Comparison of ENCODE assay signal across 10 mouse cellular contexts in the genomic region with DNA sequence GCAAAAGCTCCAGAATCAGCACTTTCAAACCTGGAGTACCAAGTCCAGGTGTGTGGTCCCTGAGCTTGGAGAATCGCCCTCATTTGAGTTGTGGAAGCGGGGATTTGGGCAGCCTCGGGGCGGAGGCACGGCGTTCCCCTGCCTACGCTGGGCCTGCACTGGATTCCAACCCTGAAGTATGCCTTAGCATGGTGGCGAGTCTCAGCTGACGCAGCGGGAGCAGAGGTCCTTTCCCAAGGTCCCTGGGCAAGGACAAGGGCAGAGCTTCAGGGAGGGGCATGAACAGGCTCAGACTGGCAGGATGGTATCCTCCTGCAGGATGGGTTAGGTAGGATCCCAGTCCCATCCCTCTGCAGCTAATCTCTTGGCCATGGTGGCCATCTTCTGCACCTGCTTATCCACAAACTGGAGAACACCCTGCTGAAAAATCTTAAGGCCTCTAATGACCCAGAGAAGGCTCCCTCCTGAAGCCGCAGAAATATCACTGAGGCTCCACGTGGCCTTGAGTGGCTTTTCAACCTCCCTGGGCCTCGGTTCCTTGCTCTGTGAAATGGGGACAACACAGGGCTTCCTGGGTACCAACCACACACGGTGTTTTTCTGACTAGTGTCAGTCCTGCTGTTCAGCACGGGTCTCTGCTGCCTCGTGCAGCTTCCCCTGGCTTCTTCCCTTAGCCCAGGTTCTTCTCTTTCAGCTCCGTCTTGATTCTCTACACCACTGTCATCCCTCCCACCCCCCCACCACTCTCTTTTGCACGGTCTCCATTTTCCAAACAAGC. TPM values are rescaled to one million over a fixed set of nuclear protein-coding genes. Genes with fewer than 3 reads are reported as not detected.
A peak's percentile ranks its signal among the peaks of the same experiment; 100 is the strongest.
DNase-seq lines count a peak whose midpoint lies in the region; ATAC-seq and TF ChIP-seq lines count a peak whose summit lies in the region.
"Had no signal": no experiment of that assay in that cellular context is flagged by ENCODE, and none has a peak within 500 bp of the region (broad histone marks: within the 10 kb centered on the region; RNA-seq: fewer than 3 reads in every experiment).

No protein-coding gene starts in this region.

- peak; percentile 40 for DNase-seq in ovary, adult 18-20 months (ENCODE audit: low spot score)
- DNase-seq in ovary, postnatal 10 days (ENCODE audit: low spot score) = no peak
- DNase-seq in limb, embryonic 10.5 days (ENCODE audit: low spot score) = no peak
- DNase-seq in stomach, postnatal 0 days (ENCODE audit: low spot score) = no peak
- no peak for DNase-seq in right cerebral cortex, postnatal 4 days
- DNase-seq in testis, postnatal 14 days (ENCODE audit: low spot score) = no peak
- no peak for DNase-seq in layer of hippocampus, adult 8-10 months (ENCODE audit: low spot score in 2 of 2)
- DNase-seq: gastrocnemius, adult 2 months; lung, postnatal 36 days had no signal

- H3K27ac ChIP-seq in hindbrain, embryonic 13.5 days = peak overlapping the region; percentile 78
- peak overlapping the region; percentile 31; the same call in 1 of the 2 replicates for H3K27ac ChIP-seq in limb, embryonic 10.5 days
- H3K27ac ChIP-seq in stomach, postnatal 0 days (replicated peaks) = 0 out of 2 replicates have a peak overlapping the region, but pooled peaks have one; percentile 8
- H3K27ac ChIP-seq: gastrocnemius, adult 2 months had no signal

- no peak for TF ChIP-seq EP300 in stomach, postnatal 0 days (optimal IDR thresholded peaks at IDR 0.05)

- peak overlapping the region; percentile 44 for H3K4me2 ChIP-seq in hindbrain, embryonic 13.5 days
- no peak overlapping the region for H3K4me2 ChIP-seq in stomach, postnatal 0 days (replicated peaks; ENCODE audit: low read depth)

- ATAC-seq in hindbrain, embryonic 13.5 days (ENCODE audit: low FRiP score) = no peak; the same call in 1 of the 2 replicates
- no peak for ATAC-seq in stomach, postnatal 0 days (ENCODE audit: low FRiP score, low TSS enrichment)

- TF ChIP-seq CTCF in stomach, postnatal 0 days (IDR thresholded peaks at IDR 0.05; ENCODE audit: low read depth) = no peak

- H3K4me3 ChIP-seq in hindbrain, embryonic 13.5 days = peak overlapping the region; percentile 25
- H3K4me3 ChIP-seq in limb, embryonic 10.5 days = peak overlapping the region; percentile 37
- H3K4me3 ChIP-seq in stomach, postnatal 0 days (ENCODE audit: low read depth, low read length) = no peak overlapping the region
- H3K4me3 ChIP-seq: gastrocnemius, adult 2 months had no signal

- H3K36me3 ChIP-seq in hindbrain, embryonic 13.5 days = no peaks in the 10 kb centered on the region
- no peaks in the 10 kb centered on the region for H3K36me3 ChIP-seq in limb, embryonic 10.5 days
- no peaks in the 10 kb centered on the region for H3K36me3 ChIP-seq in stomach, postnatal 0 days (ENCODE audit: control insufficient read depth, insufficient read depth, low read length)

- peaks cover 31% of the 10 kb centered on the region for H3K27me3 ChIP-seq in hindbrain, embryonic 13.5 days
- H3K27me3 ChIP-seq in limb, embryonic 10.5 days (ENCODE audit: low read depth, poor library complexity, severe bottlenecking) = peaks cover 83% of the 10 kb centered on the region
- H3K27me3 ChIP-seq in stomach, postnatal 0 days (ENCODE audit: control insufficient read depth, insufficient read depth, low read length) = no peaks in the 10 kb centered on the region

- H3K9ac ChIP-seq in hindbrain, embryonic 13.5 days = peak overlapping the region; percentile 46
- no peak overlapping the region for H3K9ac ChIP-seq in stomach, postnatal 0 days (ENCODE audit: low read length)

- peaks cover 68% of the 10 kb centered on the region for H3K4me1 ChIP-seq in hindbrain, embryonic 13.5 days (replicated peaks)
- H3K4me1 ChIP-seq in limb, embryonic 10.5 days = peaks cover 70% of the 10 kb centered on the region
- H3K4me1 ChIP-seq in stomach, postnatal 0 days (replicated peaks; ENCODE audit: control insufficient read depth, insufficient read depth) = peaks cover 9% of the 10 kb centered on the region

- no peaks in the 10 kb centered on the region for H3K9me3 ChIP-seq in hindbrain, embryonic 13.5 days
- H3K9me3 ChIP-seq in limb, embryonic 10.5 days (replicated peaks) = no peaks in the 10 kb centered on the region
- no peaks in the 10 kb centered on the region for H3K9me3 ChIP-seq in stomach, postnatal 0 days (ENCODE audit: control insufficient read depth, low read length)

- 53% methylated on average over 18 of the region's 18 CpGs for WGBS in hindbrain, embryonic 13.5 days
- 46% methylated on average over 18 of the region's 18 CpGs for WGBS in limb, embryonic 10.5 days
- 56% methylated on average over 18 of the region's 18 CpGs for WGBS in stomach, postnatal 0 days

RNA-seq across cellular contexts. Expression of gene Cbx4, which starts 43.4 kb away (rescaled TPM):
- polyA plus RNA-seq in hindbrain, embryonic 13.5 days (2015; fragmentation: Nextera tagmentation; extraction: Ambion mirVana) = 14.1 and 15.8 TPM in 2 replicates
- polyA plus RNA-seq in limb, embryonic 10.5 days (2016; fragmentation: Nextera tagmentation; extraction: Ambion mirVana) = 4.3 and 7.1 TPM in 2 replicates
- polyA plus RNA-seq in stomach, postnatal 0 days (2015; fragmentation: Nextera tagmentation; extraction: Ambion mirVana) = 9.6 and 11.2 TPM in 2 replicates
- 10 to 100 TPM; 40.7 to 47.2 (median 44.0) TPM for total RNA-seq in layer of hippocampus, adult 8-10 months (2022)

Comparison
In these comparisons a context has a peak if more than half of its experiments do, and no peak if none do; other contexts are left out.
1. H3K27ac ChIP-seq: peak in every context shown above with its lines; median percentile 78 in hindbrain, embryonic 13.5 days; 31 in limb, embryonic 10.5 days; 8 in stomach, postnatal 0 days.